Mouse (Mus musculus) liver, embryonic 14.5 days (tissue): ENCODE measurements around the gene Nr1d1.

Experiments used
- CTCF ChIP-seq: IDR thresholded peaks from 2 replicates; pipeline ENCODE4 v1.5.1; 2016; ENCODE audit warnings: antibody characterized with exemption, low read depth, control low read depth
- EP300 ChIP-seq: IDR thresholded peaks from 2 replicates; pipeline ENCODE4 v1.6.1; 2016; ENCODE audit warnings: antibody characterized with exemption, low read depth

GRCm38 (mm10) chr11:98748506-98749416 is 26.4 kb downstream of the Nr1d1 start:
- TF ChIP-seq CTCF, result no peak
- no peak for TF ChIP-seq EP300
